In genomic region chr10:112423327-112423726, GRCm38 (mm10) we compare ENCODE assay signal across 15 mouse cellular contexts.
DNase-seq lines count a peak whose midpoint lies in the region; ATAC-seq and TF ChIP-seq lines count a peak whose summit lies in the region.
"Had no signal": no experiment of that assay in that cellular context is flagged by ENCODE, and none has a peak within 500 bp of the region (broad histone marks: within the 10 kb centered on the region; RNA-seq: fewer than 3 reads in every experiment).

No protein-coding gene starts in this region.

- H3K9ac ChIP-seq in heart, adult 2 months (ENCODE audit: low read depth, low read length), result no peak overlapping the region
- H3K9ac ChIP-seq in neural tube, embryonic 11.5 days (ENCODE audit: low read length), result no peak overlapping the region
- H3K9ac ChIP-seq: embryonic facial prominence, embryonic 12.5 days; hindbrain, embryonic 14.5 days; limb, embryonic 15.5 days; midbrain, embryonic 15.5 days had no signal

- H3K27ac ChIP-seq in heart, adult 2 months, result no peak overlapping the region
- no peak overlapping the region for H3K27ac ChIP-seq in neural tube, embryonic 11.5 days (ENCODE audit: low read depth, low read length)
- H3K27ac ChIP-seq: embryonic facial prominence, embryonic 12.5 days; hindbrain, embryonic 14.5 days; limb, embryonic 15.5 days; midbrain, embryonic 15.5 days had no signal

- no peaks in the 10 kb centered on the region for H3K9me3 ChIP-seq in neural tube, embryonic 11.5 days (ENCODE audit: control insufficient read depth, low read length)
- H3K9me3 ChIP-seq: embryonic facial prominence, embryonic 12.5 days; limb, embryonic 15.5 days; midbrain, embryonic 15.5 days had no signal

- intact Hi-C loops in heart, postnatal 10 days (cut with DNase I), result no loop called here
- intact Hi-C loops in heart, adult 2 months (cut with DNase I), result no loop called here

- H3K27me3 ChIP-seq in heart, adult 2 months (ENCODE audit: control insufficient read depth, insufficient read depth, low read length), result no peaks in the 10 kb centered on the region
- no peaks in the 10 kb centered on the region for H3K27me3 ChIP-seq in neural tube, embryonic 11.5 days (ENCODE audit: control insufficient read depth, insufficient read depth, low read length)
- H3K27me3 ChIP-seq in myocyte (ENCODE audit: control insufficient read depth, insufficient read depth, insufficient read length), result no peaks in the 10 kb centered on the region
- H3K27me3 ChIP-seq: embryonic facial prominence, embryonic 12.5 days; limb, embryonic 15.5 days; midbrain, embryonic 15.5 days had no signal

- no peaks in the 10 kb centered on the region for H3K4me1 ChIP-seq in heart, adult 2 months (ENCODE audit: control insufficient read depth, insufficient read depth, low read length)
- H3K4me1 ChIP-seq in neural tube, embryonic 11.5 days (ENCODE audit: control insufficient read depth, insufficient read depth, low read length), result no peaks in the 10 kb centered on the region
- H3K4me1 ChIP-seq: embryonic facial prominence, embryonic 12.5 days; limb, embryonic 15.5 days; midbrain, embryonic 15.5 days had no signal

- no peak for ATAC-seq in neural tube, embryonic 11.5 days (ENCODE audit: insufficient read depth, low FRiP score, low TSS enrichment)
- ATAC-seq: midbrain, embryonic 15.5 days had no signal

- no peaks in the 10 kb centered on the region for H3K79me2 ChIP-seq in heart, adult 2 months (replicated peaks; ENCODE audit: control insufficient read depth, insufficient read depth, low read length)
- no peaks in the 10 kb centered on the region for H3K79me2 ChIP-seq in myocyte (ENCODE audit: control insufficient read depth, insufficient read depth)

- peak; percentile 12 to 20 for DNase-seq in heart, postnatal 10 days
- DNase-seq in heart, adult 2 months, result no peak
- DNase-seq in neural tube, embryonic 11.5 days (ENCODE audit: low spot score), result peak; percentile 12
- DNase-seq in neural tube, embryonic 10.5 days (ENCODE audit: extremely low spot score, low spot score), result no peak
- DNase-seq in embryo, embryonic 10.5 days (ENCODE audit: low spot score), result peak; percentile 60
- no peak for DNase-seq in thymus, postnatal 14 days
- DNase-seq in right cerebral cortex, postnatal 25 days, result no peak
- DNase-seq: heart, adult 18-20 months; lung, postnatal 10 days; thymus, adult 18-20 months had no signal

- no peak overlapping the region for H3K4me2 ChIP-seq in neural tube, embryonic 11.5 days (ENCODE audit: low read depth)
- H3K4me2 ChIP-seq in myocyte (ENCODE audit: low read depth), result no peak overlapping the region
- H3K4me2 ChIP-seq: embryonic facial prominence, embryonic 12.5 days; hindbrain, embryonic 14.5 days; limb, embryonic 15.5 days; midbrain, embryonic 15.5 days had no signal

- no peaks in the 10 kb centered on the region for H3K36me3 ChIP-seq in heart, adult 2 months (ENCODE audit: control insufficient read depth, insufficient read depth, low read length)
- H3K36me3 ChIP-seq in neural tube, embryonic 11.5 days (ENCODE audit: control insufficient read depth, insufficient read depth, low read length), result no peaks in the 10 kb centered on the region
- H3K36me3 ChIP-seq in myocyte (ENCODE audit: control insufficient read depth, insufficient read depth), result no peaks in the 10 kb centered on the region
- H3K36me3 ChIP-seq: embryonic facial prominence, embryonic 12.5 days; limb, embryonic 15.5 days; midbrain, embryonic 15.5 days had no signal

- TF ChIP-seq CTCF in heart, adult 2 months (IDR thresholded peaks at IDR 0.05), result no peak

- no peak overlapping the region for H3ac ChIP-seq in myocyte (ENCODE audit: control insufficient read depth, insufficient read length)

- TF ChIP-seq EP300 in heart, adult 2 months (IDR thresholded peaks at IDR 0.05; ENCODE audit: insufficient read depth, low read depth, low read length), result no peak

- H3K4me3 ChIP-seq in heart, adult 2 months, result no peak overlapping the region
- H3K4me3 ChIP-seq in neural tube, embryonic 11.5 days (ENCODE audit: low read depth, low read length), result no peak overlapping the region
- H3K4me3 ChIP-seq in myocyte, result no peak overlapping the region
- H3K4me3 ChIP-seq: embryonic facial prominence, embryonic 12.5 days; limb, embryonic 15.5 days; midbrain, embryonic 15.5 days had no signal

- WGBS in heart, adult 2 months, result 48% methylated on average over 10 of the region's 10 CpGs
- WGBS in neural tube, embryonic 11.5 days, result 57% methylated on average over 10 of the region's 10 CpGs

- no peak for TF ChIP-seq POLR2A in heart, adult 2 months (IDR thresholded peaks at IDR 0.05; ENCODE audit: insufficient read depth, low read depth, low read length)
- TF ChIP-seq POLR2A in myocyte (IDR thresholded peaks at IDR 0.05; ENCODE audit: insufficient read length, low read depth), result no peak

TF ChIP-seq in myocyte, 11 proteins besides CTCF, POLR2A, EP300 and RAD21:
- no peak for TF ChIP-seq SRF (IDR thresholded peaks at IDR 0.05; ENCODE audit: control insufficient read depth, insufficient read length, low read depth)
- TF ChIP-seq REST (IDR thresholded peaks at IDR 0.05; ENCODE audit: insufficient read depth, insufficient read length), result peak; percentile 90

Comparison
In these comparisons a context has a peak if more than half of its experiments do, and no peak if none do; other contexts are left out.
1. DNase-seq: peak in heart, postnatal 10 days (2 of 2), neural tube, embryonic 11.5 days (single experiment) and embryo, embryonic 10.5 days (single experiment); none in heart, adult 2 months (0 of 2), neural tube, embryonic 10.5 days (single experiment), thymus, postnatal 14 days (single experiment) and right cerebral cortex, postnatal 25 days (single experiment).